Mouse (Mus musculus) thymus, postnatal 25 days (tissue): ENCODE data around the gene Peli3.
A peak's percentile ranks its signal among the peaks of the same experiment; 100 is the strongest.
"Not testable (repeated sequence)": the region's sequence is repeated elsewhere in the genome, so short reads cannot be mapped to it uniquely, and the experiment has no call there.

Source experiments
- DNase-seq: peaks from one replicate; pipeline ENCODE4 v3.0.0; 2022

Gene Peli3

DNA sequence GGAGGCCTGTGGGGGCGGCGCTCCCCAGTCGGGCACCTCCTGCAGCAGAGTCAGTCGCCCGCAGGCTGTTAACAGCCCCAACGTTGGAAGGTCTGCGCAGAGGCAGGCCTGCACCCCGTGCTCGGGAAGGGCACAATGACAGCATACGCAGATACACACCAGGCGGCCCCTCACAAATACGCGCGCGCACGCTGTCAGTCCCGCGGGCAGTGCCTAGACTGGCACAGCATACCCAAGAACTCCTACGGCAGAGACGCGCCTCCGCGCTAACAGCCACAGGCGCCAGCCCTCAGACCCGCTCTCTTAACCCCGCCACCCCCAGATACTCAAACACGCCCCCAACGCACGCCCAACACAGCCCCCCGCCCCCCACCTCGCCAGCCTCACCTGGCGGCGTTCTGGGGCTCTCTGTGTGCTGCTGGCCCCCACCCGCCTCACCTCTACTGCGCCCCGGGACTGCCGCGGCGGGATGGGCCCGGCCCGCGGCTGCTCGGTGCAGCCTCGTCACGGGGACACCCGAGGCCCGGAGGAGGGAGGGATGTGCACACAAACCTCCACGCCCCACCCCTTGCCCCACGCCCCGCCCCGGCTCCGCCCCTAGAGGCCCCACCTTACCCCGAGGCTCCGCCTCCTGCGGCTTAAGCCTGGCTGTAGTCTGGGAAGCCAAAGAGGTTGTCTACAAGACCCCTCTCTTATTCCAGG, at the start of gene Peli3:
Gene Peli3, minus strand, starts transcription at position 577 of the 702 bp plus-strand sequence.
- peak; percentile 84 for DNase-seq

DNA sequence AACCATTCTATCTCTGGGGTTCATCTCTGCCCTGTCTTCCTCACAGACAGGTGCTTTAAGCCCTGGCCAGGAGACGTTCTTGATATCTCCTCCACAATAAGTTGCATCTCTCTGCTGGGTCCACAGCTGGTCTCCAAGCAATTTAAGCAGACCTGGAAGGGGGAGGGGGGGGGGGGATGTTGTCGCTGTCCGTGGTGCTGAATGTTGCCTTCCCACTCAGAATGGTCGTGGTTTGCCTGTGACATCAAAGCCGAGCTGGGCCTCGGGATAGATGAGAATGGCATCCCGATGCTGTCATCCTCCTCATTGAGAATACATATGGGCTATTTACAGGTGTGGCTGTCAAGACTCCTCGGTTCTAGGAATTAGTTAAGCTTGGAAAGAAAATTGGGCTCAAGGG, 49.4 kb upstream of the Peli3 start:
- DNase-seq = no peak

DNA sequence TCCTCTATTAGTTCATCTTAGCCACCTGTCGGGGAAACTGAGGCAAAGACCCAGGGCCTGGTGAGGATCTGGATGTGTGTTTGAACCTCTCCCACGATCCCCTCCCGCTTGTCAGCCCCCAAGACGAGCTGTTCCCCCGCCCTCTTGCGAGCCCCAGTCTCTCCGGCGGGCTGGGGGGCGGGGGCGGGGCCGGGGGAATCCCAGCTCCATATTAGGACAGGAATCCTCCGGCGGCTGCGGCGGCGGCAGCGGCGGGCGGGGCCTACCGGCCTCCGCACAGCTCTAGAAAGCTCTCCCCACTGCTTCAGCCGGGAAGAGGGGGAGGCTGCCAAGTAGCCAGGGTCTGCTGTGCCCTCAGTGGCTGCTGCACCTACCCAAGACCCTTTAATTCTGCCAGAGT, 47.8 kb upstream of the Peli3 start:
- DNase-seq = no peak

DNA sequence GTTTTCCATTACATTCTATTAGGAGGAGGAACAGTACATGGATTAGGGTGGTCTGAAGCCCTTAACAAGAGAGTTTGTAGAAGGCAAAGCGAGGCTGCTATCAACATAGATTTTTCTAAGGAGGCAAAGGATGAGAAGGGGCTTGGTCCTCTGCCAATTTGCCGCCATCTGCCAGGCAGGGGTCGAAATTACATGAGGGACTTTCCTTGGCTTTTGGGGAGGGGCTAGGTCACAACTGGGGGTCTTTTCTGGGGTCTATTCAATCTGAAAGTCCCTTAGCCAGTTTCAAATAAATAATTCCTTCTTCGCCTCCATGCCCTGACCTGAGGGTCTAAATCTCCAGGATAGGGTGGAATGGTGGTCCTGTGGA, 47.3 kb upstream of the Peli3 start, which contains the start of gene Npas4:
Gene Npas4, minus strand, starts transcription at position 61 of the 370 bp plus-strand sequence.
- no peak for DNase-seq

DNA sequence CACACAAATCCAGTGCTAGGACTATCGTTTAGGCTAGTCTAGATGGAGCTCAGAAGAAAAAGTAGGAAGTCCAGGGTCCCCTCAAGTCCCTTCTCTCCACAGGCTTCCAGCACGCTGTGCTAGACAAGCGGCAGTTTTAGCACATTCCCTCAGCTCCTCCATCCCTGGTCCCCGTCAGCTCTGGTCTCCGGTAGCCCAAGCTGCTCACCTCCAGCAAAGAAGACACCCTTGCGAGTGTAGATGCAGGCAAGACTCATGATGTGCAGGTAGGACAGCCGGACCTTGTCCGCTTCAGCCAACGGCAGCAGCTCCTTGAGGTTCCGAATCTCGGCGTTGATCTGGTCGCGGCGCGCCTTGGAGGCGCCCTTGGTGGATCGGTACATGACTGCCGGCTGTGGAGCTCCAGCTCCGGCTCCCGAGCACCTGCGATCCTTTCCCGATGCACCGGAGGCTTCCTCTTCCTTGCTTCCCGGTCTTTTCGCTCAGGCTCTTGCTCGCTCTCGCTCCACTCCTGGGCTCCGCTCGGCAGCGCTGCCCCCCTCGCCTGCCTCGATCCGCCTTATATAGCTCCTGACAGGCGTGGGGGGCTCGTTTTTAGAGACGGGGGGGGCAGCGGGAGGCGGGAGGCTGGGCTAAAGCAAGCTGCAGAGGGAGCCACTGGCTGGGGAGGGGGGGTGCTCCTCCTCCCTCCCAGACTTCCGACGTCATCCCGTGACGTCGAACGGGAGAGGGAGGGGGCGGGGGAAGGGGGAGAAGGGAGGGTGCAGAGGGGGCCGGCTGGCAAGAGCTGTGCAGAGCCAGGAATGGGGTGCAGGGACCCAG, 46.7 kb upstream of the Peli3 start:
- no peak for DNase-seq

DNA sequence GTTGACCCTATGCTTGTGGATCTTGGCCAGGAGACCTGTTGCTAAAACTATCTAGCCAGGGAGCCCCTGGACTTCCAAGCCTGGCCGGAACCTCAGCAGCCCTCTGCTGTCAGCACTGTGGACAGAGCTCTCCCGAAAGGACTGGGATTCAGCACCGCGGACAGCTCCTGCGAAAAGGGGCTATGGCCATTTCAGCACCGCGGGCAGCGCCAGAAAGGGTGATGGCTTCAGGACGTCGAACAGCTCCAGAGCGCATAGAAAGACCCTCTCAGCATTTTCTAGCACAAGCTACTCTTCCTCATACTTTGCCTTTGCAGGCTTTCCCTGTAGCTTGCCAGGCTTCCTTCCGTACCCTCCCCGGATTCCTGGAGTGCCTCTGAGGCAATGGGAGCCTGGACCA, 46.1 kb upstream of the Peli3 start:
- DNase-seq = peak; percentile 92

DNA sequence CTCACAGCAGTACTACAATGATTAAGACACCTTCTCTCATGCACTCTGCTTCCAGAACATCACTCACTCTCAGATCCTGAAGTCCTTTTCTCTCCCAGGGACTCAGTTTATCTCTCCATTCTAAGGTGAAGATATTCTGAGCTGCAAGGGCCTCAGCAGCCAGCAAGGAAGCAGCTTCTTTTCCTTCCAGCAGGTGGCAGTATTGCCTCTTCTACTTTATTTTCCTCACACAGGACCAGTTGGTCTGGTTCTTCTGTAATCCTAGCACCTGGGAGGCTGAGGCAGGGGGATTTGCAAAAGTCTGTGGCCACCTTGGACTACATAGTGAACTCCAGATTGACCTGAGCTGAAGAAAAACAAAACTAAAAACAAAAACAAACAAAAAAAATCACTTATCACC, 38.8 kb upstream of the Peli3 start:
- DNase-seq = peak; percentile 39

DNA sequence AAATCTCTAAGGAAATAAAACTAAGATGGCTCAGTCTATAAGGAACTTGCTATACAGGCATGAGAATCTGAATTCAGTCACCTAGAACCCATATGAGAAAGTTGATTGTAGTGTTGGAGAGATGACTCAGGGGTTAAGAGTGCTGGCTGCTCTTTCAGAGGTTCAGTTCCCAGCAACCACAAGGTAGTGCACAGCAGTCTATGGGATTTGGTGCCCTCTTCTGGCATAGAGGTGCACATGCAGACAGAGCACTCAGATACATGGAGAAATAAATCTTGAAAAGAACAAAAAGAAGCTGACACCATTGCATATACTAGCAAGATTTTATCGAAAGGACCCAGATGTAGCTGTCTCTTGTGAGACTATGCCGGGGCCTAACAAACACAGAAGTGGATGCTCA, 25.3 kb upstream of the Peli3 start:
- no peak for DNase-seq

DNA sequence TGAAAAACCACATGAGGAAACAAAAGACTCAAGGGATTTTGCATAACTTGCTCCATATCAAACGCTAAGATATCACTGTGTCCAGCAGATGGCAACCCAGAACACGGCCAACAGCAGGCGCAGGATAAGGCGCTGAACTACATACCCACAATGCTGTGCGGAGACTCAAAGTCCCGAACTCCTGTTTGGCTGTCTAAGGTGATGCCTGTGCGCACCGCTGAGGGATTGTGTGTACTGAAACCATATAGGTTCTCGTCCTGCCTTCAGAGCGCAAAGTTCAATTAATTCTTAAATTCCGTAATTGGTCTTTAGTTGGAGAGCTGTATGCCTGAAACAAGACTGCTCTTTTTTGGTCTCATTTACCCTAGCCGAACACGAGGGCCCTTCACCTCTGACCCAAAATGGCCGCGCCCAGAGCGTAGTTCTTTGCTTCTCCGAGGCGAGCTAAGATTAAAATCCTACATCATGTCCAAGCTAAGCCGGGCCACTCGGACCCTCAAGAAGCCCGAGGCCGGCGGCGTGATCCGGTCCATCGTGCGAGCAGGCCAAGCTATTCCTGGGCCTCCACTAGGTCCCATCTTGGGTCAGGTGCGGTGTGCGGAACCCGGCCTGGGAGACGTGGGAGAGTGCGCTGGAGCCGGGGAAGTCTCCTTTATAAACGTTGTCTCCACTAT, 19.1 kb upstream of the Peli3 start, which contains the start of gene Mrpl11:
Gene Mrpl11, plus strand, starts transcription at position 220 of the 674 bp plus-strand sequence.
- DNase-seq = peak; percentile 87

DNA sequence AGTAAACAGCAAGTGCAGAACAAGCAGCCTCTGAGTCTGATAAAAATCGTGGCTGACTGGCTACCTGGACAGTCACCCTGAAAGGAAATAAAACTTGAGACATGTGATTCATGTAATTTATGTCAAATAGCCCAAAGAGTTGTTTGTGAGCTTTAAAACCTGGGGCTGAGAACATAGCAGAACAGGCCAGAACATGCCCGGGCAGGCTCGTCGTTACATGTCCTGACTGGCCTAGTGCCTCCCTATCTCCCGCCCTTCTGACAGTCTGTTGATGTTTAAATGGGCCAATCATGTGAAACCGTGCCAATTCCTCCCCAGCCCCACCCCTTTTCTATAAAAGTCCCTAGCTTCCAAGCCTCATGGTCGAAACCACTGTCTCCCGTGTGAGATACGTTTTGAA, 5.7 kb upstream of the Peli3 start:
- not testable (repeated sequence) for DNase-seq

DNA sequence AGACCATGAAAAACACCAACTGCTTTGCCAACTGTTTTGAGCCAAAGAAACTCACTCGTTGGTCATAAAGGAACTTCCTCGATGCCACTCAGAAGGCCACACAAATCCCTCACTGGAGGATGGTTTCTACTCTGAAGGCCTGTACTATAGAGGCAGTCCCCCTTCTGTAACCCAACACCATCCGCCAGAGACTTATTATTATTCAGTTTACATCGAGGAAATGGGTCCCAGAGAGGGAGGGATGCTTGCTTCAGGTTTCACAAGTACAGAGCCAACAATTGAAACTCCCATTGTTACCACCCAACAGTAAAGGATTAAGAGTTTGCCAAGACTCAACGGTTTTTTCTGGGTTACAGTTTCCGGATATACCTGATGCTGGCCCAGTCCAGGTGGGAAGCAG, 2.6 kb upstream of the Peli3 start:
- DNase-seq = no peak

DNA sequence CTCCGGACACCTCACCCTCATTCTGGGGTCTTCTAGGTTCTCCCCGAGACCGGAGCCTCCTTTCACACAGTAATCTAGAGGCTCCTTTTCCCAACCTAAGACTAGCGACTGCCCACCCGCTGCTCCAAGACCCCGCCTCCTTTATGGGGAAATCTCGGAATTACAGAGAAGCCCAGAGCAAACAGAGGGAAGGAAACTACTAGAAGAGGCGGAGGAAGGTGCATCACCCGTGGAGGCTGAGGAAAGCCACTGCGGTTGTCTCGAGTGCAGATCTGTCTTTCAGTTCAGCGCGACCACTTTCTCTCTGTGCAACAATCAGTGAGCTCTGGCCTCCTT, 294 bp upstream of the Peli3 start:
- DNase-seq = no peak

DNA sequence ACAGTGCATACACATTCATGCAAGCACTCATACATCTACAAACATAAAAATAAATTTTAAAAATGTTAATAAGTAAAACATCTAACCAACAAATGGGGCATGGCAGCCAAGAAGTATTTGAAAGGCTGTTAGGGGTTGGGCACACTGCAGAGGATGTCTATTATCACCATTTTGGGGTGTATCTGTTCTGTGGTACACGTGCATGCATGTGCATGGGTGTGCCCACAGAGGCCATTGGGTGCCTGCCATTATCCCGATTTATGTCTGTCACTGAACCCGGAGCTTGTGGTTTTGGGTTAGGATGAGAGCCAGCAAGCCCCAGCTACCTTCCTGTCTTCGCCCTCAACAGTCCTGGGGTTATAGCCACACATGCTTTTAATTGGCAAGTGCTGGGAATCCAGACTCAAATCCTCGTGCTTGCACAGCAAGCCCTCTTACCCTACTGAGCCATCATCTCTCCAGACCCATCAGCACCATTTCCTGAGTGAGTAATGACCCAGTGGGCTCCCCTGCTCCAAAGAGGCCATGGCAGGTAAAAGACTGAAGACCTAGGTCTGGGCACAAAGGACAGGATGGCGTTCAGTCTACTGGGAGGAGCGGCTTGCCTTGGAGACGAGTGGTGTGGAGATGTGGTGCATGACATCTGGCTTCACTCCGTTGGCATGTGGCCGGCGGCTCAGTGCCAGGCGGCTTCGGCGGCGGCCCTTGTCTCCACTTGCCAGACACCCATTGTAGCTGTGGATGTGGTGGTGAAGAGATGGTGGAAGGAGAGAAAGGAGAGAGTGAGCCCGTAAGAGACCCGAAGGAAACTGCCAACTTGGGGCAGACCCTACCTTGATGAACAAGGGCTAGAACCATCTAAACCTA, 5.2 kb downstream of the Peli3 start:
- no peak for DNase-seq

DNA sequence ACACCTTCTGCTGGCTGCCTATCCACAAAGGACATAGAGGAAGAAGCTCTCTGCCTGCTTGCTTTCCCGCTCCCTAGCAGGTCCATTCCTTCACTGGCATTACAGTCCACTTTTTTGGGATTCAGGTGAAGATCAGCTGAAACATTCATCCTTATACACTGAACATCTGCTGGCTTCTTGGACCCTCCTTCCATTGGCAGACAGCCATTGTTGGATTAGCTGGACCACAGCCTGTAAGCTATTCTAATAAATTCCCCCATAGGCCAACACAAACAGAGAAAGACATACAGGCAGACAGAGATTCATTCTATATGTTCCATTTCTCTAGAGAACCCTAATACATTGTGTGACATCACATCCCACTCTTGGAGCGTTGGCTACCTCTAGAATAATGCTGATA, 6.0 kb downstream of the Peli3 start:
- DNase-seq = no peak

DNA sequence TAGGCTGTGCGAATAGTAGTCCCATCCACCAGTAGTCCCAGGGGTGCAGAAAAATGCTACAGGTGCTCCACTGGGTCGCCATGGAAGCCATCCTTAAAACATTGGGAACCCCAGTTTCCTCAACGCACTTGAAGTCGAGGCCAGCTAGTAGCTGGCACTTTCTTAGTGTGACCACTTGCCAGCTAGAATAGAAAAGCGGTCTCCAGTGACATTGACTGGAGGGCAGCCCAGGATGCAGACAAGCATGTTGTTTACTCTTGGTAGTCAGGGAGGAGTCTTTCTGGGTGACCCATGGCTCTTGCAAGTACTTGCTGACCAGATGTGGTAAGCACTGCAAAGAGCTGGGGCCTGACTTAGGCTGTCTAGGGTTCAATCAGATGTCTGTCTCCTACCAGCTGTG, 14.1 kb downstream of the Peli3 start:
- DNase-seq = no peak

DNA sequence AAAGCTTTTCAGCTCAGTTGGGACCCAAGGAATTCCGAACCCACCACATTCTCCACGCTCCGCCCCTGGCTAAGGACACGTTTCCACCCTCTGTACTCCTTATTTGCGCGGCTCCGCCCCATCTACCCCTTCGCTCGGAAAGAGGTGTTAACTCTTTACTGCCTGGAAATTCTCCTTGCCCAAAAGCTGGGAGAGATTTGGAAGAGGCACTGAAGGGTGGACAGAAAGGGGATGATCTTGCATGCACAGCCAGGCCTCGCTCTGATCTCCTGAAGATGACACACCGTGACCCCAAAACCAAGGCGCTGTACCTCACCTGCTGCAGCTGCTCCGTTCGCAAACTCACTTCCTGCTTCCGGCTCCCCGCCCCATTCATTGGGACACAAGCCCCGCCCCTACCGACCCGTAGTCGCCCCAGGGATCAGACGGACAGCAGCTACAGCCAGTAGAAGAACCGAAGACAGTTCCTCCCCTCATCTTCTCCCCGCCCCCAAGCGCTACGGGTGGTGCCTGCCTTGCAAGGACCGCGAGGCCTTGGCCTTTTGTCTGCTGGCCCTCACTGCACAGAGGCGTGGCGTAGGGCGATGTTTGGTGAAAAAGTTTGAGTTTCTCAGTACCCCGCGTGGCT, 14.9 kb downstream of the Peli3 start, which contains the start of gene Dpp3:
Gene Dpp3, minus strand, starts transcription at position 384 of the 628 bp plus-strand sequence.
- peak; percentile 99 for DNase-seq

DNA sequence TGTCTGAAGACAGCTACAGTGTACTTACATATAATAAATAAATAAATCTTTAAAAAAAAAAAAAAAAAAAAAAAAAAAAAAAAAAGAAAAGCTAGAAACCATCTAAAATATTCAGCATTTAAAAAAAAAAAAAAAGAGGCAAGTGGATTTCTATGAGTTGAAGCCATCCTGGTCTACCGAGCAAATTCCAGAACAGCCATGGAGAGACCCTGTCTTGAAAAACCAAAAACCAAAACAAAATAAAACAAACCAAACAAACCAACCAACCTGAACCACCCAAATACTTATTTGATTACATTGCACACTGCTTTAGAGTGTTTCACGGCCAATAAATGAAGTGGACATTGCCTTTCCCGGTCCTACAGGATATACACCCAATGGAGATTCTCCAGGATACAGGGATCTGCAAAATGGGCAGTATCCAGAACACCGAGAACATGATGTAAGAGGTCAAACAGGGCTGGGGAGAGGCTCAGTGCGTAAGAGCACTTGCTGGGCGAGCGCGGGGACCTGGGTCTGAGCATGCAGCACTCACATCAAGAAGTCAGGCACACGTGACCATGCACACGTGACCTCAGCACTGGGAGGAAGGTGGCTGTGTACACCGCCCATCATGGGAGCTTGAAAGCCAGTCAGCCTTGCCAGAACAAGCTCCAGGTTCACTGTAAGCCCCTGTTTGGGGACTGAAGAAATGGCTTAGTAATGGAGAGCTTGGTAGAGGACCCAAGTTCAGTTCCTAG, 17.6 kb downstream of the Peli3 start:
- DNase-seq = no peak

DNA sequence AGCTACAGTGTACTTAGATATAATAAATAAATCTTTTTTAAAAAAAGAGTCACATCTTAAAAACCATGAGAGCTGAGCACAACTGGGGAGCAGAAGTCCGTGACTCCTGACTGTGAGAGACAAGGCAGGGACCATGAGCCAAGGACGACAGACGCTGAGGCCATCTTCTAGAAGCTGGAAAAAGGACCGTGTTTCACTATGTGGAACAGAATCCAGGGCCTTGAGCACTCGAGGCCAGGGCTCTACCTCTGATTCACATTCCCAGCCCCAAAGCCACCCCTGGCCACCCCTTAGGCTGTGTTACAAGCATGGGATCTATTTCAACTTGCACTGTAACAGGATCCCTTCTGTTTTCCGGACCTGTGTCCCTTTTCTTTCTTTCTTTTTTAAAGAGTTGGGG, 23.3 kb downstream of the Peli3 start:
- no peak for DNase-seq

DNA sequence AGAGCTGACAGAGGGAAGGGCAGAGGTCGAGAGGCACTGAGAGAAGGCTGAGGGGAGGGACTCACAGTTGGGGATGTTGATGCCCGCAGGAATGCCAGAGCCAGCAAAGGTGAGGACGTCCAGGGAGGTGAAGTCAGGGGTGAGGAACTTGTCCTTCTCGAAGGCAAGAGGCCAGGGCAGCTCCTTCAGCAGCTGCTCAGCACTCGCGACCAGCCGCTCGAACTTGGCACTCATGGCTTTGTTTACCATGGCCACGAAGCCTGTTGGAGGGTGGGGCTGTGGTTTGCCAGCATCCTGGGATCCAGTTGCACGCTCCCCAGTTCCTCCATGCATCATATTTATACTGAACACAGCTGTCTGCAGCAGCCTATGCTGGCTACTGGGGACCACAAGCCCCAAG, 26.1 kb downstream of the Peli3 start:
- DNase-seq = no peak

DNA sequence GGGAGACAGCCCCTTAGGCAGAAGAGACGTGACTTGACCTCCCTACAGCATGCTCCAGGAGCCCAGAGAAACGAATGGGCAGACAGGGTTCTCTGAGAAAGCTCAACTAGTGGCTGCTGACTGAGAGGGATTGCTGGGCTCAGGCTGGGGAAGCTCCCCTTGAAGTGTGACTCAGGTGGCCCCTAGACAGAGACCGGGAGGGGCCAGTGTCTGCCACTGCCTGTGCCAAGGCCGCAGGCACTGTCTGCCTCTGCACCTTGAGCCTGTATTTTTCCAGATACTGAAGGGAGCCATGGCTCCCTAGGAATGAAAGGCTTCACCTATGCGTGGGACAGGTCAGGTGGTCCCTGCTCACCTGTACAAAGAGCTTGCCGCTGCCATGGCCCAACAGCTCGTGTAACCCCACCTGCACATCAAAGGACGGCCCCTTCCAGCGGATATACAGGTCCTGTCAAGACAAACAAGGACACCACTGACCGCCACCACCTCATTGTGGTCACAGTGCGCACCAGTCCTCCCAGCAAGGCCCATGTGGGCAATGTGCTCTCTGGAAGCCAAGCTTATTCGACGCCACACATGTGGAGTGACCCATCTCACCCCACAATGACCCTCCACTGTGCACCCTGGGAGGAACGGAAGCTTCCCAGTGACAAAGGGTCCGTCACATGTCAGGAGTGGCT, 26.9 kb downstream of the Peli3 start:
- DNase-seq = no peak

DNA sequence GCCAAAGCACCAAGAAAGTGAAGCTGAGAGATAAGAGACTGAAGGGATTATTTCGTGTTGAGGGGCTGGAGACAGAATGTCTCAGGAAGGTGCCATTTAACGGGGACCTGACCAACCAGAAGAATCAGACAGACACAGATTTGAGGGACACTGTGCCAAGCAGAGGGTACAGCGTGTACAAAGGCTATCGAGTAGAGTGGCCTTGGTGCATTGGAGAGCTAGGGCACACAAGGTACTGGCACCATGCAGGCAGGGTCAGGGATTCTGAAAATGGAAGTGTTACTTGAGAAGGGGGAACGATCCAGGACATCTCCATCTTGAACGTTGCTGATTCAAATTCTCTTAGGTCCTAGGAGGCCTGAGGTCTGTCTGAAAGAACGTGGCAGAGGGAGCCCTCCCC, 33.6 kb downstream of the Peli3 start:
- no peak for DNase-seq
